Mouse (Mus musculus): Measurements from ENCODE around the gene Pigc. TPM values are rescaled to one million over a fixed set of nuclear protein-coding genes. Genes with fewer than 3 reads are reported as not detected.

The Pigc gene
- polyA plus RNA-seq, 1 experiment from 2014 or later, result 25.4 TPM

DNA sequence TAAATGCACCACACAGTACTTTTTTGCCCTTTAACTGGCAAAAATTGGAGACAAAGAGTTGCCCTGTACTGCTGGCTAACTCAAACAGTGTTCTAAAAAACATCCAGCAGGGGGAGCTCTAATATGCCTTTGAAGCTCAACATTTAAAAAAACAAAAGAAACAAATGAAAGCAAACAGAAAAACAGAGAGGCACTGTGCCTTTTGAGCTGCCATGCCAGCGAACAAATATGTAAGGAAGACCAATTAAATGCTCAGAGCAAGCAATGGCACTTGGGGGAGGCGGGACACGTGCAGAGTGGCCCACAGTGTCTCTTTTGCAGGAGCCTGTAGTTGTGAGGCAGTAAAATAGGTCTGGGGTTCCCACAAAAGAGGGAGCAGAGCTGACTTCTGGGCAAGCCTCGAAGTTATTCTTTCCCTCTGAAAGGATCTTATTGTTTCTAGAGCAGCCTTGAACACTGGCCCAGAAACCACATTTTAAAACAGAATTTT, 30.9 kb downstream of the Pigc start:
- H3K9ac ChIP-seq, result 0 out of 2 replicates have a peak overlapping the region, but pooled peaks have one; percentile 43
- 0 out of 2 replicates have a peak overlapping the region, but pooled peaks have one; percentile 15 for H3K4me3 ChIP-seq
- H3K9me3 ChIP-seq (replicated peaks), result no peaks in the 10 kb centered on the region
- WGBS, result 8% methylated on average over 4 of the region's 4 CpGs
- peak; percentile 50; the same call in 1 of the 2 replicates for ATAC-seq (replicated peaks; ENCODE audit: insufficient number of reproducible peaks, insufficient read depth, low FRiP score, low read depth)
- no peaks in the 10 kb centered on the region for H3K36me3 ChIP-seq
- peak overlapping the region; percentile 64 for H3K27ac ChIP-seq
- H3K27me3 ChIP-seq, result no peaks in the 10 kb centered on the region
- H3K4me2 ChIP-seq, result peak overlapping the region; percentile 54
- H3K4me1 ChIP-seq (replicated peaks), result peaks cover 24% of the 10 kb centered on the region

- no peak overlapping the region for H3K4me2 ChIP-seq
- H3K4me1 ChIP-seq (replicated peaks), result peaks cover 28% of the 10 kb centered on the region
- H3K36me3 ChIP-seq, result no peaks in the 10 kb centered on the region
- H3K4me3 ChIP-seq, result no peak overlapping the region
- no peak for ATAC-seq (replicated peaks; ENCODE audit: insufficient number of reproducible peaks, insufficient read depth, low FRiP score, low read depth)
- no peaks in the 10 kb centered on the region for H3K9me3 ChIP-seq (replicated peaks)
- 0 out of 2 replicates have a peak overlapping the region, but pooled peaks have one; percentile 64 for H3K27ac ChIP-seq
- H3K9ac ChIP-seq, result no peak overlapping the region
- WGBS, result 74% methylated on average over 8 of the region's 8 CpGs
- no peaks in the 10 kb centered on the region for H3K27me3 ChIP-seq
Observed at GRCm38 (mm10) chr1:162001328-162001727, 32.3 kb downstream of the Pigc start.

- H3K4me1 ChIP-seq (replicated peaks), result peaks cover 37% of the 10 kb centered on the region
- ATAC-seq (replicated peaks; ENCODE audit: insufficient number of reproducible peaks, insufficient read depth, low FRiP score, low read depth), result no peak
- WGBS, result 51% methylated on average over 14 of the region's 14 CpGs
- H3K27ac ChIP-seq, result peak overlapping the region; percentile 68
- no peaks in the 10 kb centered on the region for H3K36me3 ChIP-seq
- H3K27me3 ChIP-seq, result no peaks in the 10 kb centered on the region
- no peak overlapping the region for H3K9ac ChIP-seq
- H3K4me3 ChIP-seq, result no peak overlapping the region
- H3K9me3 ChIP-seq (replicated peaks), result no peaks in the 10 kb centered on the region
- H3K4me2 ChIP-seq, result peak overlapping the region; percentile 27; the same call in 1 of the 2 replicates
Observed at GRCm38 (mm10) chr1:162003729-162004517, 34.9 kb downstream of the Pigc start.

DNA sequence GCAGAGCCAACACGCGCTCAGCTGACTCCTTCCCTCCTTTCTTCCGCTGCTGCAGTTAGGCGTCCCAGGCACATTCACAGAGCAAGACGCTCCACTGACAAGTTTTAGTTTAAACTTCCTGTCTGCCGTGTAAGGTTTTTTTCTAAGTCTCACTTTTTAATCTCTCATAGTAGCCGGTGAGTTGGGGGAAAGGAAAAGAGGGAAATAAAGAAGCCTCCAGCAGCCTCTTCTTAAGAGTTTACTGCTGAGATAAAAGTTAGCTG, 35.5 kb downstream of the Pigc start:
- H3K4me2 ChIP-seq, result peak overlapping the region; percentile 27
- WGBS, result 30% methylated on average over 7 of the region's 7 CpGs
- ATAC-seq (replicated peaks; ENCODE audit: insufficient number of reproducible peaks, insufficient read depth, low FRiP score, low read depth), result no peak

GRCm38 (mm10) chr1:162004821-162005770, 36.1 kb downstream of the Pigc start:
- 50% methylated on average over 23 of the region's 23 CpGs for WGBS
- H3K9ac ChIP-seq, result peak overlapping the region; percentile 36; the same call in 1 of the 2 replicates
- peaks cover 33% of the 10 kb centered on the region for H3K4me1 ChIP-seq (replicated peaks)
- H3K27ac ChIP-seq, result peak overlapping the region; percentile 68
- no peaks in the 10 kb centered on the region for H3K9me3 ChIP-seq (replicated peaks)
- ATAC-seq (replicated peaks; ENCODE audit: insufficient number of reproducible peaks, insufficient read depth, low FRiP score, low read depth), result peak; percentile 61; the same call in 1 of the 2 replicates
- no peaks in the 10 kb centered on the region for H3K36me3 ChIP-seq
- no peaks in the 10 kb centered on the region for H3K27me3 ChIP-seq
- H3K4me2 ChIP-seq, result peak overlapping the region; percentile 27
- H3K4me3 ChIP-seq, result no peak overlapping the region

More for the DNA sequence above, 35.5 kb downstream of the Pigc start:
- Histone ChIP-seq H3K4me1 (replicated peaks) (peaks cover 38% of the 10 kb centered on the region), H3K4me3 (no peak overlapping the region), H3K9me3 (replicated peaks) (no peaks in the 10 kb centered on the region), H3K9ac (no peak overlapping the region; the same call in 1 of the 2 replicates), H3K27me3 (no peaks in the 10 kb centered on the region), H3K27ac (peak overlapping the region; percentile 68), H3K36me3 (no peaks in the 10 kb centered on the region)

- peaks cover 31% of the 10 kb centered on the region for H3K4me1 ChIP-seq (replicated peaks)
- H3K9ac ChIP-seq, result no peak overlapping the region
- no peaks in the 10 kb centered on the region for H3K9me3 ChIP-seq (replicated peaks)
- H3K27ac ChIP-seq, result no peak overlapping the region
- H3K4me2 ChIP-seq, result no peak overlapping the region
- H3K36me3 ChIP-seq, result no peaks in the 10 kb centered on the region
- no peaks in the 10 kb centered on the region for H3K27me3 ChIP-seq
- WGBS, result 62% methylated on average over 9 of the region's 9 CpGs
- ATAC-seq (replicated peaks; ENCODE audit: insufficient number of reproducible peaks, insufficient read depth, low FRiP score, low read depth), result no peak
- H3K4me3 ChIP-seq, result no peak overlapping the region
Observed at GRCm38 (mm10) chr1:162006109-162006508, 37.1 kb downstream of the Pigc start.

- H3K4me3 ChIP-seq, result no peak overlapping the region
- H3K27ac ChIP-seq, result peak overlapping the region; percentile 66
- H3K27me3 ChIP-seq, result no peaks in the 10 kb centered on the region
- no peak overlapping the region for H3K4me2 ChIP-seq
- no peaks in the 10 kb centered on the region for H3K36me3 ChIP-seq
- no peak for ATAC-seq (replicated peaks; ENCODE audit: insufficient number of reproducible peaks, insufficient read depth, low FRiP score, low read depth)
- H3K9me3 ChIP-seq (replicated peaks), result no peaks in the 10 kb centered on the region
- H3K9ac ChIP-seq, result no peak overlapping the region
- peaks cover 39% of the 10 kb centered on the region for H3K4me1 ChIP-seq (replicated peaks)
- WGBS, result 66% methylated on average over 4 of the region's 4 CpGs
Observed at GRCm38 (mm10) chr1:162008208-162008607, 39.2 kb downstream of the Pigc start.

GRCm38 (mm10) chr1:162008631-162009067, 39.7 kb downstream of the Pigc start:
- H3K36me3 ChIP-seq, result no peaks in the 10 kb centered on the region
- no peak for ATAC-seq (replicated peaks; ENCODE audit: insufficient number of reproducible peaks, insufficient read depth, low FRiP score, low read depth)
- H3K4me1 ChIP-seq (replicated peaks), result peaks cover 42% of the 10 kb centered on the region
- H3K27ac ChIP-seq, result peak overlapping the region; percentile 66
- no peaks in the 10 kb centered on the region for H3K27me3 ChIP-seq
- WGBS, result 36% methylated on average over 8 of the region's 8 CpGs
- no peak overlapping the region for H3K4me2 ChIP-seq
- H3K4me3 ChIP-seq, result no peak overlapping the region
- no peaks in the 10 kb centered on the region for H3K9me3 ChIP-seq (replicated peaks)
- no peak overlapping the region for H3K9ac ChIP-seq

- ATAC-seq (replicated peaks; ENCODE audit: insufficient number of reproducible peaks, insufficient read depth, low FRiP score, low read depth), result no peak
- WGBS, result 50% methylated on average over 8 of the region's 8 CpGs
- Histone ChIP-seq H3K27me3 (no peaks in the 10 kb centered on the region), H3K4me1 (replicated peaks) (peaks cover 38% of the 10 kb centered on the region), H3K27ac (peak overlapping the region; percentile 66), H3K4me3 (no peak overlapping the region), H3K4me2 (no peak overlapping the region), H3K9ac (no peak overlapping the region), H3K9me3 (replicated peaks) (no peaks in the 10 kb centered on the region), H3K36me3 (no peaks in the 10 kb centered on the region)
Observed at GRCm38 (mm10) chr1:162009086-162009485, 40.1 kb downstream of the Pigc start.

DNA sequence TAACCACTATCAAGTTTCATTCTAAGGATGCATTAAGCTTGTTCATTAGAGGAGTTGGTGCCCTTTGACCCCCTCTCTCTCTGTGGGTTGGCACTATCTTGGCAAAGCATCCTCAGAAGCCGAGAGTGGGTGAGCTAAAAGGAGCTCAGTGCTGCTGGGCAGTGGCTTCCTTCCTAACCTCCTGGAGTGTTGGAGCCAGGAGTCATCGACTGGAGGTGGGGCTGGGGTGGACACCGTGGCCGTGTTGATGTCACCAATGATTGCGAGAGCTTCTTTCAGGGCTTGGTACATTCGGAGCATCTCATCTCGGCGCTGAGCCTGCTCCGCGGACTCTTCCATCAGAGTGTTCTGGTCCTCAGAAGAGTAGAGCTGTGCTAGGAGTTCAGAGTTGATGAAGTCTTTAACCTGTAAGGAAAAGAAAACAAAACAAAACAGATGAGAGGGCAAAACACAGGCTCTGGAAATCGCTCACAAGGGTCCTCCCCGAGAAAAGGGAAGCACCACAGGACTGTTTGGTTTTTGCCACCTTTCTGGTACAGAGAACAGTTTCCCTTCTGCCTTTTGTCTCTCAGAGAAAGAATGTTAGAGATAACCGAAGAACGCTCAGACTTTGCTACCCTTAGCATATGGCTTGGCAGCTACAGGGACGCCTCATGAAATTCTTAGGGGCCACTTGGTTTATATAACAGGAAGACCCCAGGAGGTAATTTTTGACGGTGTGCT, 42.7 kb downstream of the Pigc start:
- Histone ChIP-seq H3K4me3 (no peak overlapping the region), H3K4me2 (peak overlapping the region; percentile 22; the same call in 1 of the 2 replicates), H3K4me1 (replicated peaks) (peaks cover 35% of the 10 kb centered on the region), H3K27ac (no peak overlapping the region), H3K36me3 (no peaks in the 10 kb centered on the region), H3K9me3 (replicated peaks) (no peaks in the 10 kb centered on the region), H3K27me3 (no peaks in the 10 kb centered on the region), H3K9ac (no peak overlapping the region)
- ATAC-seq (replicated peaks; ENCODE audit: insufficient number of reproducible peaks, insufficient read depth, low FRiP score, low read depth), result no peak
- WGBS, result 37% methylated on average over 16 of the region's 16 CpGs

Measured in heart, embryonic 15.5 days (tissue).